Mouse (Mus musculus) intestine, embryonic 16.5 days (tissue): ENCODE measurements around the gene Hacd1. TPM values are rescaled to one million over a fixed set of nuclear protein-coding genes. Genes with fewer than 3 reads are reported as not detected.

ENCODE experiments used
- ATAC-seq: fragments of 200-750 bp; cut with Nextera tagmentation; 2 replicates; pipeline ENCODE4 v1.8.0; 2017; ENCODE audit warnings: moderate TSS enrichment, moderate library complexity
- H3K27ac ChIP-seq: fragments of 300-500 bp; sonication (generic); 2 replicates; pipeline ENCODE4 v1.5.1; 2014; ENCODE audit warnings: mild to moderate bottlenecking, low read length
- H3K27me3 ChIP-seq: fragments of 300-500 bp; sonication (generic); replicated peaks from 2 replicates; pipeline ENCODE4 v1.6.1; 2014; ENCODE audit warnings: low read length, control low read depth, mixed read lengths; ENCODE audit not compliant: control insufficient read depth, insufficient read depth
- H3K36me3 ChIP-seq: fragments of 300-500 bp; sonication (generic); 2 replicates; pipeline ENCODE4 v1.6.1; 2014; ENCODE audit warnings: low read length, control low read depth; ENCODE audit not compliant: control insufficient read depth, insufficient read depth
- H3K4me1 ChIP-seq: fragments of 300-500 bp; sonication (generic); 2 replicates; pipeline ENCODE4 v1.6.1; 2014; ENCODE audit warnings: low read length, control low read depth, mixed read lengths; ENCODE audit not compliant: control insufficient read depth, insufficient read depth
- H3K4me2 ChIP-seq: fragments of 300-500 bp; sonication (generic); 2 replicates; pipeline ENCODE4 v1.6.1; 2014; ENCODE audit warnings: low read depth, low read length, control low read depth
- H3K4me3 ChIP-seq: fragments of 300-500 bp; sonication (generic); 2 replicates; pipeline ENCODE4 v1.5.1; 2014; ENCODE audit warnings: mild to moderate bottlenecking, low read length
- H3K9ac ChIP-seq: fragments of 300-500 bp; sonication (generic); 2 replicates; pipeline ENCODE4 v1.6.1; 2014; ENCODE audit warnings: low read depth, low read length
- H3K9me3 ChIP-seq: fragments of 300-500 bp; sonication (generic); 2 replicates; pipeline ENCODE4 v1.6.1; 2016; ENCODE audit warnings: low read length, control low read depth; ENCODE audit not compliant: control insufficient read depth
- WGBS: fragments of 180-500 bp; shearing (Covaris S2); extraction: QIAGEN DNeasy Blood & Tissue Kit; methylation state at CpG from one replicate; pipeline ENCODE4 v1.1.7; 2014; 5-methylcytosine and 5-hydroxymethylcytosine counted together
- polyA plus RNA-seq: library from polyadenylated mRNA; unstranded; fragments of >200 nt; fragmentation: Nextera tagmentation; extraction: Ambion mirVana; gene quantifications from 2 replicates; pipeline ENCODE4 v1.2.1, GENCODE M21; 2015

The Hacd1 gene
- polyA plus RNA-seq, 1 experiment from 2014 or later, result 103 TPM

DNA sequence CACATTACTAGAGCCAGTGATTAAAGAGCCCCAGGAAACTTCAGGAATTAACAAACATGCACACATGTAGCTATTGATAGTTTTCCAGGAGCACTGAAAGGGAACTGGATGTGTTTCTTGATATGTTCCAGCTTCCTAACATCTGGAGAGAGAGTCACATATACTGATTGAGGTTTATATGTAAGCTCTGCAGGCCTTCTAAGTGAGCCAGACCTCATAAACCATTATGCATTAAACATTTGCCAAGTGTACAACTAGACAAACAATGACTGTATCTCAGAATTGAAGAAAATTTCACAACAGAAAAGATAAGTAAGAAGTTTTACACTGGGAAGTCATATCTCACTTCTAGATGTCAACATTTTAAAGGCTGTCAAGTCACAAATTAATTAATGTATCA, 167.4 kb downstream of the Hacd1 start:
- no peak overlapping the region for H3K27ac ChIP-seq
- no peaks in the 10 kb centered on the region for H3K9me3 ChIP-seq
- no peak for ATAC-seq
- no peaks in the 10 kb centered on the region for H3K36me3 ChIP-seq
- H3K27me3 ChIP-seq, result no peaks in the 10 kb centered on the region
- no peak overlapping the region for H3K9ac ChIP-seq
- H3K4me1 ChIP-seq, result no peaks in the 10 kb centered on the region
- H3K4me2 ChIP-seq, result no peak overlapping the region
- H3K4me3 ChIP-seq, result no peak overlapping the region

- no peaks in the 10 kb centered on the region for H3K36me3 ChIP-seq
- H3K4me3 ChIP-seq, result no peak overlapping the region
- no peak overlapping the region for H3K27ac ChIP-seq
- no peak overlapping the region for H3K9ac ChIP-seq
- no peak overlapping the region for H3K4me2 ChIP-seq
- no peaks in the 10 kb centered on the region for H3K4me1 ChIP-seq
- no peak for ATAC-seq
- H3K9me3 ChIP-seq, result no peaks in the 10 kb centered on the region
- no peaks in the 10 kb centered on the region for H3K27me3 ChIP-seq
- WGBS, result 54% methylated on average over 2 of the region's 2 CpGs
Measured at GRCm38 (mm10) chr2:13857461-13857860, 198.5 kb downstream of the Hacd1 start.

- Histone ChIP-seq H3K36me3 (no peaks in the 10 kb centered on the region), H3K9me3 (no peaks in the 10 kb centered on the region), H3K4me1 (no peaks in the 10 kb centered on the region), H3K4me2 (no peak overlapping the region), H3K9ac (no peak overlapping the region), H3K27ac (no peak overlapping the region), H3K4me3 (no peak overlapping the region), H3K27me3 (no peaks in the 10 kb centered on the region)
- ATAC-seq, result no peak
- 60% methylated on average over 3 of the region's 3 CpGs for WGBS
Measured at GRCm38 (mm10) chr2:13855510-13855909, 200.4 kb downstream of the Hacd1 start.

DNA sequence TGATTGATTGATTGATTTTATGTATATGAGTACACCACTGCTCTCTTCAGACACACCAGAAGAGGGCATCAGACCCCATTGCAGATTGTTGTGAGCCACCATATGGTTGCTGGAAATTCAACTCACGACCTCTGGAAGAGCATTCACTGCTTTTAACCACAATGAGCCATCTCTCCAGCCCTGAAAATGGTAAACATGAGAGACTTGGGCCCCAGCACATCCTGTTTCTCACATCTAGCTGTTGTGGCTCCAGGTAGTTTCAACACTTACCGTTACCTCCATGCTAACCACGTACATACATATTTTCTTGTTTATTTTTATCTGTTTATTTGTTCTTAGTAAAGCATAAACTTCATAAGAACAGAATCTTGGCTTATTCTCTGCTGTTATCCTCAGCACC, 219.6 kb downstream of the Hacd1 start:
- Histone ChIP-seq H3K4me3 (no peak overlapping the region), H3K9ac (no peak overlapping the region), H3K36me3 (no peaks in the 10 kb centered on the region), H3K27ac (no peak overlapping the region), H3K9me3 (no peaks in the 10 kb centered on the region), H3K4me1 (no peaks in the 10 kb centered on the region), H3K4me2 (no peak overlapping the region), H3K27me3 (no peaks in the 10 kb centered on the region)
- no peak for ATAC-seq
- WGBS, result 71% methylated on average over 3 of the region's 3 CpGs

DNA sequence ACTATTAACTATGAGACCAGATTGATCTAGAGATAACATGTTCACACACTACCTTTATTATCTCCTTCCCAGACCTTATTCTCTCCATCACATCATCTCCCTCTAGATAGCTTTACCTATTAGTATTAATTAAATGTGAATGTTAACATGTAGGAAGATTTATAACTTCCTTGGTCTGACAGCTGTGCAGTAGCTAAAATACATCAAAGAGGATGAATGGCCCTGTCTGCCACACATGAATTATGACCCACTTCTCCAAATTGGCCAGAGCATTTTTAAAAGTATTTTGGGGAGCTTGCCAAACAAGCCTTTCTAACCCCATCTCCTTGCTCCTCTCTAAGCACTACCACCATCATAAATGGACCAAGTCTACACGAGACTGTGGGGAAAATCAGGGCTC, 220.9 kb downstream of the Hacd1 start:
- Histone ChIP-seq H3K27me3 (no peaks in the 10 kb centered on the region), H3K4me2 (no peak overlapping the region), H3K27ac (no peak overlapping the region), H3K9ac (no peak overlapping the region), H3K36me3 (no peaks in the 10 kb centered on the region), H3K4me1 (no peaks in the 10 kb centered on the region), H3K4me3 (no peak overlapping the region), H3K9me3 (no peaks in the 10 kb centered on the region)
- ATAC-seq, result no peak
- WGBS, result 44% methylated on average over 1 of the region's 1 CpGs

DNA sequence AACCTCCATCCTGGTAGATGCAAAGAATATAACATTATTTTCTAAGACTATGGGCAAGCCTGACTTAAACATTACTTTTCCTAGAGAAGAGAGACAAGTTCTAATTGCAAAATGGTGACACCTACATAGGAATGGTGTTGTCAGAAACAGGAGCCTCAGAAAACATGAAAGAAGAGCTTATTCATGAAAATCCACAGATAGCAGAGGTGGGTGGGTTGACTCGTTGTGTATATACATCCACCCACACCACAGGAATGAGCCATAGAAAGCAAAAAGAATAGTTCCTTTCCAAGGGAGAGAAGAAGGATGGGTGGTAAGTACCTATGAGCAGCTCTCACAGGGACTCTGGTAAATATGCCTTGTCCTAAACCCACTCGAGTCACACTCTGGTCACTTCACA, 239.3 kb downstream of the Hacd1 start:
- no peaks in the 10 kb centered on the region for H3K4me1 ChIP-seq
- no peaks in the 10 kb centered on the region for H3K9me3 ChIP-seq
- no peak overlapping the region for H3K4me3 ChIP-seq
- H3K27ac ChIP-seq, result no peak overlapping the region
- H3K4me2 ChIP-seq, result no peak overlapping the region
- 84% methylated on average over 2 of the region's 2 CpGs for WGBS
- H3K9ac ChIP-seq, result no peak overlapping the region
- H3K36me3 ChIP-seq, result no peaks in the 10 kb centered on the region
- H3K27me3 ChIP-seq, result no peaks in the 10 kb centered on the region
- ATAC-seq, result no peak

- Histone ChIP-seq H3K4me3 (no peak overlapping the region), H3K36me3 (no peaks in the 10 kb centered on the region), H3K4me1 (no peaks in the 10 kb centered on the region), H3K27ac (no peak overlapping the region), H3K9me3 (no peaks in the 10 kb centered on the region), H3K4me2 (no peak overlapping the region), H3K27me3 (no peaks in the 10 kb centered on the region), H3K9ac (no peak overlapping the region)
- whole genome bisulfite sequencing, result 30% methylated on average over 5 of the region's 5 CpGs
- ATAC-seq, result no peak
Measured at GRCm38 (mm10) chr2:13808593-13808992, 247.3 kb downstream of the Hacd1 start.

- Histone ChIP-seq H3K9me3 (no peaks in the 10 kb centered on the region), H3K9ac (no peak overlapping the region), H3K4me1 (no peaks in the 10 kb centered on the region), H3K4me3 (no peak overlapping the region), H3K27me3 (no peaks in the 10 kb centered on the region), H3K27ac (no peak overlapping the region), H3K4me2 (no peak overlapping the region), H3K36me3 (no peaks in the 10 kb centered on the region)
- ATAC-seq, result no peak
- 67% methylated on average over 4 of the region's 4 CpGs for WGBS
Measured at GRCm38 (mm10) chr2:13808008-13808407, 247.9 kb downstream of the Hacd1 start.

GRCm38 (mm10) chr2:13806120-13806519, 249.8 kb downstream of the Hacd1 start:
- H3K27ac ChIP-seq, result no peak overlapping the region
- no peak overlapping the region for H3K9ac ChIP-seq
- no peaks in the 10 kb centered on the region for H3K36me3 ChIP-seq
- no peaks in the 10 kb centered on the region for H3K9me3 ChIP-seq
- WGBS, result 90% methylated on average over 3 of the region's 3 CpGs
- no peak overlapping the region for H3K4me2 ChIP-seq
- H3K4me1 ChIP-seq, result no peaks in the 10 kb centered on the region
- no peaks in the 10 kb centered on the region for H3K27me3 ChIP-seq
- ATAC-seq, result no peak
- no peak overlapping the region for H3K4me3 ChIP-seq

DNA sequence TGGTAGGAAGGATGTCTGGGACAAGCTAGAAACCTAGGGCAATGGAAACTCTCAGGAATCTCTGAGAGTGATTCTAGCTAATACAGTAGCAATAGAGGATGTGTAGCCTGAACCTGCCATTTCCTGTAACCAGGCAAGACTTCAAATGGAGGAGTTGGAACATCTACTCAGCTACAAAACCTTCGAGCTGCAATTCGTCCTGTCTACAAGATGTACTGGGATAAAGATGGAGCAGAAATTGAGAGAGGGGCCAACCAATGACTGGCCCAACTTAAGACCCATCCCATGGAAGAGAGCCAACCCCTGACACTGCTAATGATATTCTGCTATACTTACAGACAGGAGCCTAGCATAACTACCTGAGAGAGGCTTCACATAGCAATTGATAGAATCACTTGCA, 255.3 kb downstream of the Hacd1 start:
- H3K27ac ChIP-seq, result no peak overlapping the region
- ATAC-seq, result no peak
- H3K4me3 ChIP-seq, result no peak overlapping the region
- H3K36me3 ChIP-seq, result no peaks in the 10 kb centered on the region
- H3K9me3 ChIP-seq, result no peaks in the 10 kb centered on the region
- H3K9ac ChIP-seq, result no peak overlapping the region
- H3K27me3 ChIP-seq, result no peaks in the 10 kb centered on the region
- no peak overlapping the region for H3K4me2 ChIP-seq
- no peaks in the 10 kb centered on the region for H3K4me1 ChIP-seq
- 83% methylated on average over 2 of the region's 2 CpGs for WGBS
